Mouse (Mus musculus): ENCODE measurements at regions not wholly inside any gene's neighbourhood (a gene's known extent, or its start where the extent isn't known, plus 50 kb on each side); places are given as distances from the start of the nearest gene placed in this dataset.

- H3K4me1 ChIP-seq (replicated peaks; ENCODE audit: control insufficient read depth, insufficient read depth, low read length), result no peaks in the 10 kb centered on the region
- peak overlapping the region; percentile 16; the same call in 1 of the 2 replicates for H3K4me2 ChIP-seq
- DNase-seq (ENCODE audit: low spot score) (no peak), ATAC-seq (replicated peaks; ENCODE audit: low FRiP score) (0 out of 2 replicates have a peak, but pooled peaks have one; percentile 18)
- no peaks in the 10 kb centered on the region for H3K27me3 ChIP-seq (replicated peaks; ENCODE audit: control insufficient read depth, insufficient read depth, low read length)
- no peak overlapping the region for H3K27ac ChIP-seq (ENCODE audit: low read depth, low read length)
- H3K4me3 ChIP-seq (ENCODE audit: low read depth, low read length), result no peak overlapping the region
- H3K36me3 ChIP-seq (ENCODE audit: control insufficient read depth, insufficient read depth, low read length), result no peaks in the 10 kb centered on the region
- no peaks in the 10 kb centered on the region for H3K9me3 ChIP-seq (ENCODE audit: control insufficient read depth, low read length)
- 13% methylated on average over 14 of the region's 20 CpGs for WGBS
- H3K9ac ChIP-seq (ENCODE audit: low read depth, low read length), result no peak overlapping the region
Observed at GRCm38 (mm10) chr1:111754263-111754857, 110.4 kb downstream of the Dsel start.

All from liver, embryonic 11.5 days (tissue).